Comparison of ENCODE assay signal across 9 mouse cellular contexts in genomic region chr1:61376417-61376816, GRCm38 (mm10).
DNase-seq lines count a peak whose midpoint lies in the region; ATAC-seq and TF ChIP-seq lines count a peak whose summit lies in the region.
"Had no signal": no experiment of that assay in that cellular context is flagged by ENCODE, and none has a peak within 500 bp of the region (broad histone marks: within the 10 kb centered on the region; RNA-seq: fewer than 3 reads in every experiment).

No protein-coding gene starts in this region.

- no peak for TF ChIP-seq CTCF in heart, adult 2 months (IDR thresholded peaks at IDR 0.05)
- no peak for TF ChIP-seq CTCF in midbrain, postnatal 0 days (IDR thresholded peaks at IDR 0.05)
- TF ChIP-seq CTCF in intestine, postnatal 0 days (IDR thresholded peaks at IDR 0.05; ENCODE audit: low read depth): no peak

- TF ChIP-seq POLR2A in heart, adult 2 months (IDR thresholded peaks at IDR 0.05; ENCODE audit: insufficient read depth, low read depth, low read length): no peak

- H3K9me3 ChIP-seq in midbrain, embryonic 16.5 days (replicated peaks; ENCODE audit: control insufficient read depth, low read length, poor library complexity, severe bottlenecking): no peaks in the 10 kb centered on the region
- H3K9me3 ChIP-seq in midbrain, postnatal 0 days (ENCODE audit: low read length): no peaks in the 10 kb centered on the region
- H3K9me3 ChIP-seq in intestine, postnatal 0 days (ENCODE audit: control insufficient read depth): no peaks in the 10 kb centered on the region

- H3K4me1 ChIP-seq in heart, adult 2 months (ENCODE audit: control insufficient read depth, insufficient read depth, low read length): peaks cover 15% of the 10 kb centered on the region
- H3K4me1 ChIP-seq in midbrain, embryonic 16.5 days (ENCODE audit: control insufficient read depth, insufficient read depth, low read length): peaks cover 12% of the 10 kb centered on the region
- no peaks in the 10 kb centered on the region for H3K4me1 ChIP-seq in midbrain, postnatal 0 days (ENCODE audit: insufficient read depth, low read length)
- H3K4me1 ChIP-seq in intestine, postnatal 0 days (replicated peaks; ENCODE audit: control insufficient read depth, insufficient read depth, low read length): 0 out of 2 replicates have a peak, but pooled peaks cover 3% of the 10 kb centered on the region

- 35% methylated on average over 4 of the region's 4 CpGs for WGBS in heart, adult 2 months
- WGBS in midbrain, embryonic 16.5 days: 75% methylated on average over 4 of the region's 4 CpGs
- WGBS in midbrain, postnatal 0 days: 60% methylated on average over 4 of the region's 4 CpGs
- 41% methylated on average over 4 of the region's 4 CpGs for WGBS in intestine, postnatal 0 days

- no peaks in the 10 kb centered on the region for H3K36me3 ChIP-seq in heart, adult 2 months (ENCODE audit: control insufficient read depth, insufficient read depth, low read length)
- no peaks in the 10 kb centered on the region for H3K36me3 ChIP-seq in midbrain, embryonic 16.5 days (ENCODE audit: control insufficient read depth, insufficient read depth, low read length)
- H3K36me3 ChIP-seq in midbrain, postnatal 0 days (ENCODE audit: insufficient read depth, low read length): no peaks in the 10 kb centered on the region
- no peaks in the 10 kb centered on the region for H3K36me3 ChIP-seq in intestine, postnatal 0 days (ENCODE audit: control insufficient read depth, insufficient read depth)

- no peaks in the 10 kb centered on the region for H3K79me2 ChIP-seq in heart, adult 2 months (replicated peaks; ENCODE audit: control insufficient read depth, insufficient read depth, low read length)

- no peak for TF ChIP-seq EP300 in heart, adult 2 months (IDR thresholded peaks at IDR 0.05; ENCODE audit: insufficient read depth, low read depth, low read length)

- no peak overlapping the region; the same call in 1 of the 2 replicates for H3K9ac ChIP-seq in heart, adult 2 months (ENCODE audit: low read depth, low read length)
- no peak overlapping the region for H3K9ac ChIP-seq in midbrain, embryonic 16.5 days (ENCODE audit: low read depth, low read length)
- H3K9ac ChIP-seq in midbrain, postnatal 0 days (replicated peaks; ENCODE audit: low read length, poor library complexity, severe bottlenecking): no peak overlapping the region
- no peak overlapping the region for H3K9ac ChIP-seq in intestine, postnatal 0 days (ENCODE audit: low read depth, low read length)

- intact Hi-C loops in heart, adult 2 months (cut with DNase I): loop anchor here (1.0 to 5.0 kb wide), 7 partner anchors 196 to 1591 kb away; partner anchors contain the start of genes Nrp2 and Pard3b
- intact Hi-C loops in left cerebral cortex, postnatal 14 days (cut with DNase I): loop anchor here (2.0 to 5.0 kb wide), 5 partner anchors 79 to 1321 kb away; no protein-coding TSS in a partner anchor

- no peaks in the 10 kb centered on the region for H3K27me3 ChIP-seq in heart, adult 2 months (ENCODE audit: control insufficient read depth, insufficient read depth, low read length)
- H3K27me3 ChIP-seq in midbrain, embryonic 16.5 days (ENCODE audit: control insufficient read depth, insufficient read depth, low read depth, low read length): no peaks in the 10 kb centered on the region
- no peaks in the 10 kb centered on the region for H3K27me3 ChIP-seq in midbrain, postnatal 0 days (ENCODE audit: insufficient read depth, low read length)
- no peaks in the 10 kb centered on the region for H3K27me3 ChIP-seq in intestine, postnatal 0 days (replicated peaks; ENCODE audit: control insufficient read depth, insufficient read depth, low read length)
- H3K27me3 ChIP-seq: megakaryocyte, embryonic 14.5 days had no signal

- no peak overlapping the region for H3K4me2 ChIP-seq in midbrain, embryonic 16.5 days (ENCODE audit: low read length)
- H3K4me2 ChIP-seq in midbrain, postnatal 0 days (ENCODE audit: low read depth, low read length, poor library complexity, severe bottlenecking): no peak overlapping the region
- peak overlapping the region; percentile 39; the same call in 1 of the 2 replicates for H3K4me2 ChIP-seq in intestine, postnatal 0 days (replicated peaks; ENCODE audit: low read depth)

- peak overlapping the region; percentile 61; the same call in 1 of the 2 replicates for H3K27ac ChIP-seq in heart, adult 2 months
- no peak overlapping the region for H3K27ac ChIP-seq in midbrain, embryonic 16.5 days (ENCODE audit: low read length)
- H3K27ac ChIP-seq in midbrain, postnatal 0 days (ENCODE audit: low read depth, low read length): no peak overlapping the region
- H3K27ac ChIP-seq in intestine, postnatal 0 days (ENCODE audit: low read depth, low read length): no peak overlapping the region

- H3K4me3 ChIP-seq in heart, adult 2 months: no peak overlapping the region
- H3K4me3 ChIP-seq in midbrain, embryonic 16.5 days (ENCODE audit: low read depth, low read length): no peak overlapping the region
- H3K4me3 ChIP-seq in midbrain, postnatal 0 days (ENCODE audit: low read depth, low read length): no peak overlapping the region
- no peak overlapping the region for H3K4me3 ChIP-seq in intestine, postnatal 0 days (ENCODE audit: low read depth, low read length)

- ATAC-seq in midbrain, embryonic 16.5 days: 0 out of 2 replicates have a peak, but pooled peaks have one; percentile 14
- no peak for ATAC-seq in midbrain, postnatal 0 days (ENCODE audit: low FRiP score)
- ATAC-seq in intestine, postnatal 0 days: no peak

- DNase-seq in heart, adult 2 months: no peak
- no peak for DNase-seq in heart, adult 9 months (ENCODE audit: low spot score in 2 of 2)
- no peak for DNase-seq in midbrain, postnatal 0 days (ENCODE audit: low spot score)
- DNase-seq in skeletal muscle tissue, adult 2 months (ENCODE audit: low read depth, low spot score): peak; percentile 5
- DNase-seq in left cerebral cortex, postnatal 14 days (ENCODE audit: low spot score in 2 of 2): no peak
- DNase-seq in natural killer cell, adult 2 months (ENCODE audit: low spot score in 2 of 2): no peak
